Mouse (Mus musculus) regulatory T cell (primary cell): ENCODE results near the gene Mrtfa.

ENCODE experiments used
- in situ Hi-C: fragments of 300-600 bp; cut with MboI, MseI; formaldehyde crosslinking; loops from one replicate; pipeline ENCODE4 v1.15.1; 2025; ENCODE audit warnings: high pct_unique_total_duplicates

Gene Mrtfa

DNA sequence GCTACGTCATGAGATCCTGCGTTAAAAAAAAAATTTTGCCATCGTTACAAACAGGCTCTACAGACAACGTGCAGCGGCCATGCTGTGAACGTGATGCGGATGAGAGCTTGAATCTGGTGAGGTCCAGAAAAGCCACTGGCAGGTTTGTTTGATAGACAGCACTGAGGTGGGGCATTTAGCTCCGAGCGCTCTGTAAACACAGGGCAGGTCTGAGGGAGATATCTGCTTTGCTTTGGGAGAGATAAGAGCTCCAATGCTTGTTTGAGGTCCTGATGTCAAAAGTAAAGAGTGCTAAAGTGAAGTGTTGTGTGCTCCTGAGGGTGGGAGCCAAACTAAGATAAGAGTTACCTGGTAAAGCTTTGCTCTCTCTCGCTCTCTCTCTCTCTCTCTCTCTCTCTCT, 6.6 kb upstream of the Mrtfa start:
- in situ Hi-C loops, result loop anchor here (5.0 kb wide), 1 partner anchor 125 kb away; no protein-coding TSS in a partner anchor

GRCm38 (mm10) chr15:81195447-81195846, 4.9 kb upstream of the Mrtfa start:
- in situ Hi-C loops, result loop anchor here (5.0 kb wide), 1 partner anchor 123 kb away; no protein-coding TSS in a partner anchor

GRCm38 (mm10) chr15:81194791-81195190, 4.2 kb upstream of the Mrtfa start:
- in situ Hi-C loops, result loop anchor here (5.0 kb wide), 1 partner anchor 122 kb away; no protein-coding TSS in a partner anchor

GRCm38 (mm10) chr15:81192858-81193257, 2.3 kb upstream of the Mrtfa start:
- in situ Hi-C loops, result no loop called here

DNA sequence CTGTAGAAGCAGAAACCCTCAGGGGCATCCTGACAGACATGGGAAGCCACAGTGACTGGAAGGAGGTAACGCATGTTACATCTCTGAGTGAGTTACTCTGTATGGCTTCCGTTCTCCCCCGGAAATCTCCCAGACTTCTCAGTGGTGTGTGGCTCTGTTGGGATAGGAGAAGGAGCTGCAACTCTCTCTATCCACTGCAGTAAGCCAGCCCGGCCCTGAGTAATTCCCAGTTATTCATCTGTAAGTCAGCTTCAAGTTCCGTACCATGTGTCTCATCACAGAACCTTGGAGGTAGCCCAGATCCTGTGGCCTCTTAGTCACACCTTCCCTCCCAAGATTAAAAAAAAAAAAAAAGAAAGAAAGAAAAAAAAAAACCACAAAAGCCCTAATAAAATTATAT, 1.8 kb upstream of the Mrtfa start:
- in situ Hi-C loops, result no loop called here

GRCm38 (mm10) chr15:81191303-81191702, 746 bp upstream of the Mrtfa start:
- in situ Hi-C loops, result no loop called here

DNA sequence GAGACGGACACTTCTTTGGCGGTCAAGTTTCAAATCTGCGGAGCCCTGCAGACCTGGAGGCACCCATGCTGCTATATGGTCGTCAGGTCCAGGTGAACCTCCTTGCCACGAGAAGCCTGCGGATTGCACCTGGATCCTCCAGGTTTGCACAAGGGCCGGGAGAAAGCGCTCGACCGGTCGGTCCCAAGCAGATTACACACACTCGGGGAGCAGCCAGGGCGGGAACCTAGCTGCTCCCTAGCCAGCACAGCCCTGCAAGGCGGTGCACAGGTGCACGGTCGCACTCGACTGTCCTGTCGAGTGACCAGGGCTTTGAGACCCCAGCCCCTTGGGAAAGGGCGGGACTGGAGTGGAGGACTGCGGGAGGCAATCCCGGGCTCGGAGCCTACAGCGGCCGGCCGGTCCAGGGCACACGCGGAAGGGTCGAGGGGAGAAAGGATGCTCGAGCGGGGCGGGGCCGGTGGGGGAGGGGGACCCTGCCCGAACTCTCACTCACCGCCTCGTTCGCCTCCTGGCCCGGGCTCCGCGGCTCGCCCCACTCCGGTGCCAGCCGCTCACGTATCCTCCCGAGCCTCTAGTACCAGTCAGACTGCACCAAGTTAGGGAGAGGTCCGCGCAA, 437 bp downstream of the Mrtfa start:
- in situ Hi-C loops, result no loop called here

GRCm38 (mm10) chr15:81189061-81189460, 1.5 kb downstream of the Mrtfa start:
- in situ Hi-C loops, result no loop called here

DNA sequence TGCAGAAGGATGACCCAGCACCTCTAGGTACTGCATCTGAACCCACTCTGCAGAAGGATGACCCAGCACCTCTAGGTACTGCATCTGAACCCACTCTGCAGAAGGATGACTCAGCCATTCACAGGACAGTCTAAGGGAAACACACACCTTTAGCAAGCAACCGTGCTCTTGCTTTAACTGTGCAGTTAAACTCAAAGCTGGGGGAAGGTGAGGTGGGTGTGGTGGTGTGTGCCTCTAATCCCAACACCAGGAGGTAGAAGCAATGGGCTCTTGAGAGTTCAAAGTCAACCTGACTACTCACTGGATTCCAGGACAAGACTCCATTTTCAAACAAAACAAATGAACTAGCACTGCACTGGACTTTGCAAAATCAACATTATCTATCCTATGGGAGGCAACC, 5.6 kb downstream of the Mrtfa start:
- in situ Hi-C loops, result no loop called here

DNA sequence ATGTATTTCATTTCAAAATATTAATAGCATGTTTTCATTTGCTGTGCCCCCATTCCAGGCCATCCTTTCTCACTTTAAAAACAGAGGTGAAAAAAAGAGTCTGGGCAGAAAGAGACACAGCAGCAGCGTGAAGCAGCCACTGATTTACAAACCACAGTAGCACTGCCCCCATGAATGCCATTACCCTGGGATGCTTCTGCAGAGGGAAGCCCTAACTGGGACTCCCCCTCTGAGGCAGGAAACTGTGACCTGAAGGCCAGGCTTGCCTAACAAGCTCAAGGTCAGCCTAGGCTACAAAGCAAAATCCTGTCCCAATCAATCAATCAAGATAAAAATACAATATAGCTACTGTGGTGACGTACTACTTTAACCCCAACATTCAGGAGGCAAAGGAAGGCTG, 9.3 kb downstream of the Mrtfa start:
- in situ Hi-C loops, result no loop called here

DNA sequence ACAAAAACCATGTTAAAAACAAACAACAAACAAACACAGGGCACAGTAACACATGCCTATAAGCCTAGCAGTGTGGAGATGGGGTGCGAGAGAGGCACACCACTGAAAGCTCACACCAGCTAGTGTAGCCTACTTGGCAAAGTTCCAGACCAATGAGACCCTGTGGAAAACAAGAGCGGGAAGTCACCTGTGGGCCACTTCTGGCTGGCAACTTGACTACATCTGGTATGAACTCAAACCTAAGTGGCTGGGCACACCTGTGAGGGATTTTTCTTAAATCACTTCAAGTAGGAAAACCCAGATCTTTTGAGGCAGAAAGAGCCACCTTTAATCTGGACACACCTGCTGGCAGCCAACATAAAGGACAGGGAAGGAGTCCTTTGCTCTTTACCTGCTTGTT, 11.0 kb downstream of the Mrtfa start:
- in situ Hi-C loops, result no loop called here

DNA sequence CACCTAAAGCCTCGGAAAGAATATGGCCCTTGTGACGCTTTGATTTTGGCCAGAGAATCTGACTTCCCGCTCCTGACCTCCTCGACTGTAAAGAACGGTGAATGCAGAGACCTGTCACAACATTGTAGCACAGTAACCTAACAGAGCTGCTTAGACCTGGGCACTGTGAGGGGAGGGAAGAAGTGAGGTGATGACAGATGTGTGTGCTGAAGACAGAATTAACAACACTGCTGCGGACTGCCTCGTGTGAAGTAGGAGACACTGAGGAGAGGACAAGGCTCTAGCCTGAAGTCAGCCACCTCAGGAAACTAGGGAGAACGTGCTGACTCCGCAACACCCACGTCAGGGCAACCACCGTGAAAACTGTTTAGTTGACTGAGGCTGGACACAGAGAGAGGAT, 11.9 kb downstream of the Mrtfa start:
- in situ Hi-C loops, result no loop called here

GRCm38 (mm10) chr15:81177860-81178259, 12.7 kb downstream of the Mrtfa start:
- in situ Hi-C loops, result no loop called here

DNA sequence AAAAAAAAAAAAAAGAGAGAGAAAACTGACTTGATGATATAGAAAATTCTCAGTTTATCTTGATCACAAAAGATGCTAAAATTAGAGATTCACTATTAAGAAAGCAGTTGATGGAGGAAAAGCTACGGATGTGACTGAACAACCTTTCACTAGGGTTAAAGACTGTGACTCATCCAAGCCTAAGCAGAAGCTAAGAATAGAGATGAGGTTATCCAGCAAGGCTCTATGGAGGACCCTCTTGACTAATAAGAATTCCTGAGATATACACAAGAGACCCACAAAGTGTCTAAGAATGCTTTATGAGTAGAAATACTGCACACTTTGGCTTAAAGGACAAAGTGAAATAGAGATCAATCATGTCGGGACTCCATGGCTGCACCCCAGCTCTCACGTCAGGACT, 14.9 kb downstream of the Mrtfa start:
- in situ Hi-C loops, result no loop called here

GRCm38 (mm10) chr15:81172259-81172658, 18.3 kb downstream of the Mrtfa start:
- in situ Hi-C loops, result no loop called here

- in situ Hi-C loops, result no loop called here
These were observed 21.8 kb downstream of the Mrtfa start for GRCm38 (mm10) chr15:81168735-81169134.

DNA sequence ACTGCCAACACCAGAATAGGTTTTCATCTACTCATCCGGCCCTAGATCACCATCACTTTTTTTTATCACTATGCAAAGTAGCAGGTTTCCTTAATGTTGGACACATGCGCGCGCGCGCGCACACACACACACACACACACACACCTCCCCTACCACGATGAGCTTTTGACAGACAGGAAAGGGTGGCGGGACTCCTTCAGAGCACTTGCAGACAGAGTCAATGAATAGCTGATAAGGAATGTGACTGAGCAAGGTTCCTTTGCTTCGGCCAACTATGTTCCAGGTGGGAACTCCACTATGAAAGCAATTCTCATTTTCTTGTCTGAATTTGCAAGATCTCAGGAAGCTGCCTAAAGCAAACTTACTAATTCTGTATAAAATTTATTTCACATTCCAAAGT, 22.7 kb downstream of the Mrtfa start:
- in situ Hi-C loops, result no loop called here

DNA sequence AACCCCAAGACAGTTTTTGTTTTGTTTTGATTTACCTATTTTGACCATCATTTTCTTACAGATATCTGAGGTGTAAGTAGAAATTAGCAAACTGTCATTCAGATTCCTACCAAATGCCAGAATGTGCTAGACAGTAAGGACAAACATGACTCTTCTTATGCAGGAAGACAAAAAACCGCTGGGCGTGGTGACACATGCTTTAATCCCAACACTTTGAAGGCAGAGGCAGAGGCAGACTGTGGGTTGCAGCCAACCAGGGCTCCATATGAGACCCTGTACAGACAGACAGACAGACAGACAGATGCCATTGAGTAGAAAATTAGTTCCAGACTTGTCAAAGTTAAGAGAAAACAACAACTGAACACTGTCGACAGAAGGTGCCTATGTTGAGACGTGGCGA, 24.3 kb downstream of the Mrtfa start:
- in situ Hi-C loops, result no loop called here

DNA sequence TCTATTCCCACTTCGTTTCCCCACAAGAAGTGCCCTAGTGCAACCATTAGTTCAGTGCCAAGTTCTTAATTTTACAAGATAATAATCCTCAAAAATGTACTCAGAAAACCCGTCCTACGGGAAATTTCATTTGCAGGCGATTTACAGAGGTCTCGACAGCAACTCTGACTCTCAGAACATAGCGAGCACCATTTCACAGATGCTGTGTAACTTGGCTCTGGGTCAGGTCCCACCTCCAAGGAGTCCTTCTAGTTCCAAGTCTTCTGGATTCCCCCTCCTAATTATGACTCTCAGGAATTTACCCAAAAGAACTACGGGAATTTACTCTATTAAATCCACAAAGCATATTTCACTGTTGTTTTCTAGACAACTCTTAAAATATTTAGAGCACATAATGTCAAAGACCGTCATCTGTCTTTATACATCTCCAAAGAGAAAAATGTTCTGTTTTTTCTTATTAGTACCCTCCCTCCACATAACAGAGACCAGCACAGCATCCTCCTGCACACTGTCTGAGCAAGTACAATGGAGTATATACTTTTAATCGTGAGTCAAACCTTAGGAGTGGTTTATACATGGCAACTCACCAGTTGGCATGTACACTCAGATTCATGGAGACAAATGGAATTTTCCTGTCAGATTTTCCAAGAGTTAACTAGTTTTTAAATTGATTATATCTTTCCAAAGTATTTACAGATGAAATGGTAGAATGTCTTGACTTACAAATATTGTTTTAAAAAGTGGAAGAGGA, 25.8 kb downstream of the Mrtfa start:
- in situ Hi-C loops, result loop anchor here (5.0 kb wide), 1 partner anchor 47 kb away; no protein-coding TSS in a partner anchor

- in situ Hi-C loops, result loop anchor here (5.0 kb wide), 1 partner anchor 44 kb away; no protein-coding TSS in a partner anchor
These were observed 29.0 kb downstream of the Mrtfa start for GRCm38 (mm10) chr15:81161571-81161970.

- in situ Hi-C loops, result loop anchor here (5.0 kb wide), 1 partner anchor 43 kb away; no protein-coding TSS in a partner anchor
These were observed 29.9 kb downstream of the Mrtfa start for GRCm38 (mm10) chr15:81160677-81161076.

GRCm38 (mm10) chr15:81159212-81159611, 31.3 kb downstream of the Mrtfa start:
- in situ Hi-C loops, result no loop called here

- in situ Hi-C loops, result no loop called here
These were observed 31.9 kb downstream of the Mrtfa start for GRCm38 (mm10) chr15:81158517-81159120.
